Mouse (Mus musculus) intestine, embryonic 16.5 days (tissue): ENCODE results near the gene Zfp213. TPM values are rescaled to one million over a fixed set of nuclear protein-coding genes. Genes with fewer than 3 reads are reported as not detected.

Experiments used
- ATAC-seq: fragments of 200-750 bp; cut with Nextera tagmentation; 2 replicates; pipeline ENCODE4 v1.8.0; 2017; ENCODE audit warnings: moderate TSS enrichment, moderate library complexity
- H3K27ac ChIP-seq: fragments of 300-500 bp; sonication (generic); 2 replicates; pipeline ENCODE4 v1.5.1; 2014; ENCODE audit warnings: mild to moderate bottlenecking, low read length
- H3K27me3 ChIP-seq: fragments of 300-500 bp; sonication (generic); replicated peaks from 2 replicates; pipeline ENCODE4 v1.6.1; 2014; ENCODE audit warnings: low read length, control low read depth, mixed read lengths; ENCODE audit not compliant: control insufficient read depth, insufficient read depth
- H3K36me3 ChIP-seq: fragments of 300-500 bp; sonication (generic); 2 replicates; pipeline ENCODE4 v1.6.1; 2014; ENCODE audit warnings: low read length, control low read depth; ENCODE audit not compliant: control insufficient read depth, insufficient read depth
- H3K4me1 ChIP-seq: fragments of 300-500 bp; sonication (generic); 2 replicates; pipeline ENCODE4 v1.6.1; 2014; ENCODE audit warnings: low read length, control low read depth, mixed read lengths; ENCODE audit not compliant: control insufficient read depth, insufficient read depth
- H3K4me2 ChIP-seq: fragments of 300-500 bp; sonication (generic); 2 replicates; pipeline ENCODE4 v1.6.1; 2014; ENCODE audit warnings: low read depth, low read length, control low read depth
- H3K4me3 ChIP-seq: fragments of 300-500 bp; sonication (generic); 2 replicates; pipeline ENCODE4 v1.5.1; 2014; ENCODE audit warnings: mild to moderate bottlenecking, low read length
- H3K9ac ChIP-seq: fragments of 300-500 bp; sonication (generic); 2 replicates; pipeline ENCODE4 v1.6.1; 2014; ENCODE audit warnings: low read depth, low read length
- H3K9me3 ChIP-seq: fragments of 300-500 bp; sonication (generic); 2 replicates; pipeline ENCODE4 v1.6.1; 2016; ENCODE audit warnings: low read length, control low read depth; ENCODE audit not compliant: control insufficient read depth
- WGBS: fragments of 180-500 bp; shearing (Covaris S2); extraction: QIAGEN DNeasy Blood & Tissue Kit; methylation state at CpG from one replicate; pipeline ENCODE4 v1.1.7; 2014; 5-methylcytosine and 5-hydroxymethylcytosine counted together
- polyA plus RNA-seq: library from polyadenylated mRNA; unstranded; fragments of >200 nt; fragmentation: Nextera tagmentation; extraction: Ambion mirVana; gene quantifications from 2 replicates; pipeline ENCODE4 v1.2.1, GENCODE M21; 2015

Gene Zfp213
- polyA plus RNA-seq = 16.0 and 16.8 TPM in 2 replicates

- H3K4me2 ChIP-seq = peak within 1 kb of the TSS; percentile 74
- H3K9ac ChIP-seq = peak within 1 kb of the TSS; percentile 98
- peak within 1 kb of the TSS; percentile 98 for H3K27ac ChIP-seq
- ATAC-seq = peak; percentile 99
- H3K4me1 ChIP-seq = peaks cover 12% of the 10 kb centered on the region
- H3K27me3 ChIP-seq = no peaks in the 10 kb centered on the region
- H3K4me3 ChIP-seq = peak within 1 kb of the TSS; percentile 90
- WGBS = under 1% methylated on average over 59 of the region's 59 CpGs
- H3K9me3 ChIP-seq = no peaks in the 10 kb centered on the region
- H3K36me3 ChIP-seq = peaks cover 4% of the 10 kb centered on the region; the same call in 1 of the 2 replicates
Observed at GRCm38 (mm10) chr17:23563595-23564367, at the start of gene Zfp213. Gene Zfp213, minus strand, starts transcription at chr17:23564238.

- H3K4me3 ChIP-seq = no peak overlapping the region
- 78% methylated on average over 28 of the region's 28 CpGs for WGBS
- no peak overlapping the region for H3K9ac ChIP-seq
- no peaks in the 10 kb centered on the region for H3K4me1 ChIP-seq
- H3K36me3 ChIP-seq = no peaks in the 10 kb centered on the region
- peak; percentile 76 for ATAC-seq
- H3K4me2 ChIP-seq = no peak overlapping the region
- no peaks in the 10 kb centered on the region for H3K9me3 ChIP-seq
- no peaks in the 10 kb centered on the region for H3K27me3 ChIP-seq
- H3K27ac ChIP-seq = no peak overlapping the region
Observed at GRCm38 (mm10) chr17:23610361-23610800, 46.3 kb upstream of the Zfp213 start.

DNA sequence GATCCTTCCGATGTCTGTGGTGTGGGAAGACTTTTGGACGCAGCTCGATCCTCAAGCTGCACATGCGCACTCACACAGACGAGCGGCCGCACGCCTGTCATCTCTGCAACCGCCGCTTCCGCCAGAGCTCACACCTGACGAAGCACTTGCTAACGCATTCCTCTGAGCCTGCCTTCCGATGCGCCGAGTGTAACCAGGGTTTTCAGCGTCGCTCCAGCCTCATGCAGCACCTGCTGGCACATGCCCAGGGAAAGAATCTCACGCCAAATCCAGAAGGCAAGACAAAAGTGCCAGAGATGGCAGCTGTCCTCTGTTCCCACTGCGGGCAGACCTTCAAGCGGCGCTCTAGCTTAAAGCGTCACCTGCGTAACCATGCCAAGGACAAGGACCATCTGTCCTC, 45.6 kb upstream of the Zfp213 start:
- Histone ChIP-seq H3K27me3 (no peaks in the 10 kb centered on the region), H3K4me2 (no peak overlapping the region), H3K9ac (no peak overlapping the region), H3K9me3 (no peaks in the 10 kb centered on the region), H3K27ac (no peak overlapping the region), H3K4me1 (no peaks in the 10 kb centered on the region), H3K36me3 (no peaks in the 10 kb centered on the region), H3K4me3 (no peak overlapping the region)
- WGBS = 94% methylated on average over 24 of the region's 24 CpGs
- no peak for ATAC-seq

GRCm38 (mm10) chr17:23605220-23605619, 41.2 kb upstream of the Zfp213 start:
- 83% methylated on average over 8 of the region's 8 CpGs for WGBS
- no peaks in the 10 kb centered on the region for H3K27me3 ChIP-seq
- no peaks in the 10 kb centered on the region for H3K4me1 ChIP-seq
- H3K9me3 ChIP-seq = no peaks in the 10 kb centered on the region
- ATAC-seq = no peak
- no peak overlapping the region for H3K27ac ChIP-seq
- H3K9ac ChIP-seq = no peak overlapping the region
- no peak overlapping the region for H3K4me3 ChIP-seq
- no peak overlapping the region for H3K4me2 ChIP-seq
- H3K36me3 ChIP-seq = no peaks in the 10 kb centered on the region

DNA sequence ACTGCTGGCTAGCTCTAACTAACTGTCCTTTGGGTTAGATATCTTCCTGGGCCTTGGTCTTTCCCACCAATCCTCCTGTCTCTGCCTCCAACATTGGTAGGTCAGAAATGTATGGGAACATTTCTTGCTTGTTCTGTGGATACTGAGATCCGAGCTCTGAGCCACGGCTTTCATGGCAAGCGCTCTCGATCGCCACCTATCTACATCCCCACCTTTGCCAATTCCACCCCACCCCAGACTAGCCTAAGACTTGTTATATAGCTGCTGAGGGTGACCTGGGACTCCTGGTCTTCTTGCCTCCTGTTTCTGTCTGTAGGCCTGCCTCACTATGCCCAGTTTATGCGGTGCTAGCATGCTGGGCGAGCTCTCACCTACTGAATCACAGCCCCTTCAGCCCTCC, 40.4 kb upstream of the Zfp213 start:
- Histone ChIP-seq H3K4me3 (no peak overlapping the region), H3K9ac (no peak overlapping the region), H3K27ac (no peak overlapping the region), H3K4me2 (no peak overlapping the region), H3K27me3 (no peaks in the 10 kb centered on the region), H3K9me3 (no peaks in the 10 kb centered on the region), H3K36me3 (no peaks in the 10 kb centered on the region), H3K4me1 (peaks cover 5% of the 10 kb centered on the region; the same call in 1 of the 2 replicates)
- WGBS = 87% methylated on average over 7 of the region's 7 CpGs
- ATAC-seq = no peak

DNA sequence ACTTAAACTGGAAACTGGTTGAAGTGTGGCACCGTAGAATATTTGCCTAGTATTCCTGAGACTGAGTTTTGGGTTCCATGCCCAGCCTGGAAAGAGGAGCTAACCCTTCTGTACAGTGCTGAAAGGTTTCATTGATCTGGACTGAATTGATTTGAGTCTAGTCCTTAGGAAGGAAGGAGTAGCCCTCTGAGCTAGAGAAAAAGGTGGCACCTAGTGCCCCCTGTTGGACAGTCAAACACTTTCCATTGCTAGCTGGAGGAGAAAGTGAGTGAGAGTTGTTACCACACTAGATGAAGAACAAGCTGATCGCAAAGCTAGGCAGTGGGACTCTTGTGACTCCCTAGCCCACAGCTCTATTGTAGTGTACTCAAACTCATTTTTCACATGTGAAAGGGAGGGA, 39.5 kb upstream of the Zfp213 start:
- Histone ChIP-seq H3K9ac (no peak overlapping the region), H3K27me3 (no peaks in the 10 kb centered on the region), H3K4me2 (no peak overlapping the region), H3K4me3 (no peak overlapping the region), H3K4me1 (peaks cover 7% of the 10 kb centered on the region), H3K36me3 (no peaks in the 10 kb centered on the region), H3K27ac (no peak overlapping the region), H3K9me3 (no peaks in the 10 kb centered on the region)
- WGBS = 76% methylated on average over 2 of the region's 2 CpGs
- ATAC-seq = no peak

DNA sequence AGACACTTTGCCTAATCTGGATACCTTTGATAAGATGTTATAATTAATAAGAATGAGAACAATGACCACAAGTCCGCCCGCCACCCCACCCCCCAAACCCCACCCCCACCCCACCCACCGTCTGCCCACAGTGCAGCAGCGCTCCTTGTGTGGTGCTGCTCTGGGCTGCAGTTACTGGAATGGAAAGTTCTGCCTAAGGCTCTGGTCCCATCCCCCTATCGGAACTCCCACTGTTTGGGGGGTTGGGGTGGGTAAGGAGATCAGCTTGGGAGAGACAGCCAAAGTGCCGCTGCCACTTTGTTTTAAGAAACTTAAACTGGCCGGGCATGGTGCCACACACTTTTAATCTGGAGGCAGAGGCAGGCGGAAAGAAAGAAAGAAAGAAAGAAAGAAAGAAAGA, 39.0 kb upstream of the Zfp213 start:
- H3K4me1 ChIP-seq = peaks cover 9% of the 10 kb centered on the region
- H3K4me3 ChIP-seq = no peak overlapping the region
- no peak for ATAC-seq
- H3K4me2 ChIP-seq = no peak overlapping the region
- no peaks in the 10 kb centered on the region for H3K36me3 ChIP-seq
- H3K9ac ChIP-seq = no peak overlapping the region
- WGBS = 34% methylated on average over 8 of the region's 8 CpGs
- no peaks in the 10 kb centered on the region for H3K27me3 ChIP-seq
- H3K27ac ChIP-seq = no peak overlapping the region
- H3K9me3 ChIP-seq = no peaks in the 10 kb centered on the region

- no peak overlapping the region for H3K4me3 ChIP-seq
- H3K4me1 ChIP-seq = peaks cover 9% of the 10 kb centered on the region
- H3K27ac ChIP-seq = no peak overlapping the region
- WGBS = 47% methylated on average over 10 of the region's 10 CpGs
- no peak overlapping the region for H3K9ac ChIP-seq
- no peaks in the 10 kb centered on the region for H3K9me3 ChIP-seq
- no peaks in the 10 kb centered on the region for H3K36me3 ChIP-seq
- no peak overlapping the region for H3K4me2 ChIP-seq
- ATAC-seq = no peak
- no peaks in the 10 kb centered on the region for H3K27me3 ChIP-seq
Observed at GRCm38 (mm10) chr17:23601836-23602585, 38.0 kb upstream of the Zfp213 start.
